Mouse (Mus musculus) heart, adult 18-20 months (tissue): ENCODE measurements around the gene Gm11733. TPM values are rescaled to one million over a fixed set of nuclear protein-coding genes. Genes with fewer than 3 reads are reported as not detected.
"Not testable (repeated sequence)": the region's sequence is repeated elsewhere in the genome, so short reads cannot be mapped to it uniquely, and the experiment has no call there.

Source experiments
- DNase-seq, 2 experiments: peaks; one replicate each; pipeline ENCODE4 v3.0.0; 2021 to 2022; ENCODE audit warnings: mixed read lengths in 1 of 2
- long read RNA-seq, 2 experiments: library from polyadenylated mRNA; stranded (forward); transcript quantifications; one replicate each; pipeline ENCODE4 v2.0.0; 2021
- total RNA-seq, 2 experiments: library from RNA; stranded (reverse); gene quantifications; 2 replicates each; pipeline ENCODE4 v1.2.3; 2021

Gene Gm11733
- total RNA-seq, result not detected
- long read RNA-seq, experiment 1, partial matches to known transcripts, result 1 of 1 reads
- long read RNA-seq, experiment 1, other reads (novel, unspliced or antisense), result 0 of 1 reads
- long read RNA-seq, experiment 2, result 0 reads

DNA sequence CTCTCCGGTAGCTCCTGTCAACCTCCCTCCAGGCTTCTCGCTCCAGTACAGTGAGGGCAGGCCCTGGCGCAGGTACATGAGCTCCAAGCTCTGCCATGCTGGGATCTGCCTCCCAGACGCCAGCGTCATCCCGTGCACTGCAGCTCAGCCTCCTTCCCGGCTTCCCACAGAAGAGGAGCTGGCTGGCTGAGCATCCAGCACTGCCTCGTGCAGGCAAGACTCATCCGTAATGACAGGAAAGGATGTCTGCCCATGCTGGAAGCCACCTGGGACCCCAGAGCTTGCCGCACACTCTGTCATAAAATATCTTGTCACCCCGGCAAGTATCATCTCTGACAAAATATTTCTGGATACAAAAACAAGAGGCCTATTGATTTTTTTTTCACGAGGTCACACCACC is at the start of gene Gm11733:
Gene Gm11733, plus strand, starts transcription at position 171 of the 400 bp plus-strand sequence.
- DNase-seq, result no peak

DNA sequence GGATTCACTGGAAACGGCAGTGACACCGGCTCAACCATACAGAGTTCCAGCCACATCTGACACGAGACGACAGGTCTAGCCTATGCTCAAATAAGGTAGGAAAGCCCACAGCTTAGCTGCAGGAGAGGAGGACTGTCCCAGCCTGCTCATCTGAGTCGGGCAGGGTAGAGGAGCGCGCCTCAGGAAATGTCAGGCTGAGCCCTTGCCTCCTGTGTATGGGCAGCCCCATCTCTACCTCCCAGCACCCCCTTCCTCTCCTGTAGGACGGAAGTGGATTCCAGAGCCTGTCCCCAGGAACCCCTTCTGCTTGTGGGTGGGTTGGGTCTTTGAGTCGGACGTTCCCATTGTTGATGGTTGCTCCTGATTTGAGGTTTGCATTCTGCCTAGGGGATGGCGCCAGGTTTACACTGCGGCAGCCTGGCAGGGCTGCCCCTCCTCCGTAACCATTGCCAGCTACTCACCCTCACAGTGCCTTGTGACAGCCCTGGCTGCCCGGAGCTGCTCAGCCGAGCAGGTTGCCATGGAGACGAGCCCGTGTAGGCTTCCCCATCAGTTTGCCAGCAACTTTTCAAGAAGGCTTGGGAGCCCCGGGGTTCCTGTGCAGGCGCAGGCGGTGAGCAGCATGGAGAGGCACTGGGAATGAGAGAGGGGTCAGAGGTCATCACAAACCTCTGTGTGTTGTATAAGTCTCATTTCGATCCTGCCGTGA is 47.6 kb upstream of the Gm11733 start:
- DNase-seq, result no peak

DNA sequence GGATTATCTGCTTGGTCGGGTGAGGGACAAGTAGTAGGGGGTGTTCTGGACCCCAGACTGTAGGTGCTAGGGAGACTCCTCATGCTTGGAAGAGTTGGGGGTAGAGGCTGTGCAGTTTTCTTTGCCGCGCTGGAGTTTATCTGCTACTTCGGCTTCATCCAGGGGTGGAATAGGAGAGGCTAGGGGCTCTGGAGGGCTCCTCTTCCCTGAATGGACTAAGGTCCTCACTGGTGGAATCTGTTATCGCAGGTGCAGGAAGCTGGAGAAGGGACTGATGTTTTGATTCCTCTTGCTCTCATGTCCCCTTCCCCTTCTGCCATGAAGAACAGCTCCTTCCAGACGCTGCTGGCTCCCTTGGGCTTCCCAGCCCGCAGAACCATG is 47.1 kb upstream of the Gm11733 start:
- DNase-seq, result no peak

DNA sequence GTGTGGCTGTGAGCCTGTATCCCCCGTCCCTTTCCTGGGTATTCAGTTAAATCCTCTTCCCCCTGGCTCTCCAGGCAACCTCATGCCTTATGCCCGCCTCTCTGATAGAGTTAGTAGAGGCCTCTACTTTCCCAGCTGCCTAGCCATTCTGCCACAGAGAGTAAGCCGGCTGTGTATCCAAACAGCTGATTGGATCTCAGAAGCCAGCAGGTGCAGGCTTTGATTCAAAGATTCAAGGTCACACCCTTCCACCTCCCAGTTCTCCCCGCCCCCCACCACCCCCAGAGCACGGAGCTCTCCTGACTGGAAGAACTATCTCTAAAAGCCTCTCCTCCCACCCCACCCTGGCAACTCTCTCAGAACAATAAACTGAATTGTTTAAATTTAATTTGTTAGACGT is 45.8 kb upstream of the Gm11733 start:
- no peak for DNase-seq

DNA sequence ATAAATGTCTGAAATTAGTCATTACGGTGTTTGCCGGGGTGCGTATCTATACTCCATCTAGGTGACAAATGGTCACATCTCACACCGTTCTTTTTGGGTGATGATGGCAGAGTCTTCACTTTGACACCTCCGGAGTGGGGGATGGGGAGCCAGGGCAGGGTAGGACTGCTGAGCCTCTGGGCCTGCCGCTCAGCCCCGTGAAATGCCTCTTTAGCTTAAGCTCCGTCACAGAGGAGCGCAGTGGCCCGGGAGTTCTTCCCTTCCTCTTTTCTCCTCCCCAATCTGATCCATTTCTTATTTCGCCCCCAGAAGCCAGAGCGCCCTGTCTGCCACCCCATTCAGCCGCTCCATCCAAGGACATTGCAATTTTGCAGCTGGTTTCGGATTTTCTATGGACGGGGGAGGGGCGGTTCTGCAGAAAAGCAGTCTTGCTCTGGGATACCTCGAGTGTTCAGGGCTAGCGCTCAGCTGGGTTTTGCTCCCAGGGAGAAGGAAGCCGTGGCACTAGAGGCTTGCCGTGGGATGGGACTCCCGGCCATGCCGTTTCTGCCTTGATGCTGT is 43.2 kb upstream of the Gm11733 start:
- no peak for DNase-seq

DNA sequence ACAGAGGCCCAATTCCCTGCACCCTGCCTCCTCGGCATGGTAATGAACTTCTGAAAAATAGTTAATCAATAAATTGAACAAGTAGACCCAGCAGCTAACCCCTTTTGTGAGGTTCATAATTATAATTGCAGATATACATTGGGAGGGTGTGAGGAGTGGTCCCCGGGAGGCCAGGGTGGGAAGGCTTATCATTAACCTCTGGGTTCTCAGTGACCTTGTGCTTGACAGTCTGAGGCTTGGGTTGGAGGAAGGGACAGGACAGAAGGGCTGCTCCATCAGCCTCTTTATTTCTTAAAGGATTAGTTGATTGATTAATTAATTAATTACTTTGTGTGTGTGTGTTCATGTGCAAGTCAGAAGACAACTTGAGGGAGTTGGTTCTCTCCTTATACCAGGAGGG is 40.1 kb upstream of the Gm11733 start:
- no peak for DNase-seq

DNA sequence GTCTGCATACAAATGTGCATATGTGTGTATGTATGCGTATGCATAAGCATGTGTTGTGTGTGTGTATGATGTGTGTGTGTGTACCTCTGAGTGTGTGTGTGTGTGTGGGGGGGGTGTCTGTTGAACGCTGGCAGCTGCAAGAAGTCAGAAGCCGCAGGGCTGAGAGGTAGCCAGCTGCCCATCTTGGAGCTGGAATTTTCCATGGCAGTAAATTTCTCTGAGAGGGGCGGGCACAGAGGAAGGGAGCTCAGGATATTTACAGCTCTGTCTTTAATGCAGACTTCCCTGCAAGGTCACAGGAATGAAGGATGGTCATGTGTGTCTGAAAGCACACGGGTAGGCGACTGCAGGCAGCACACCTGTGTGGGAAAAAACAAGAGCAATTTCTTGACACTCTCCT is 38.5 kb upstream of the Gm11733 start:
- DNase-seq, result no peak

DNA sequence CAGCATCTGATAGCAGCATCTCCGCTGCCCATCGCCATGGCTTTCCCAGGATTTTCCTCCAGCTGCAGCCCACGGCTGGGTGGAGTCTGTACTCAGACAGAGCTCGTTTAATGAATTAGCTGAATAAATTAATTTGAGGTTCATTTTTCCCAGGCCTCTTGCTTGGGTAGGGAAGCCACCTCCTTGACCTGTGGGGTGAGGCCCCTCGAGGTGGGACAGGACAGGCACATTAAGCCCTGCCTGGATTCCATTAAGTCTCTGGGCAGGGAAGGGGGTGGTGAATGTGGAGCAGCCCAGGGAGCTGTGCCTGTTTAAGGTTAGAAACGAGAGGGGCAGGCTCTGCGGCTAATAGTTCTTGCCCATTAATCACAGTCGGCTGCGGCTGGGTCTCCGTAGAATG is 30.1 kb upstream of the Gm11733 start:
- DNase-seq, result no peak

DNA sequence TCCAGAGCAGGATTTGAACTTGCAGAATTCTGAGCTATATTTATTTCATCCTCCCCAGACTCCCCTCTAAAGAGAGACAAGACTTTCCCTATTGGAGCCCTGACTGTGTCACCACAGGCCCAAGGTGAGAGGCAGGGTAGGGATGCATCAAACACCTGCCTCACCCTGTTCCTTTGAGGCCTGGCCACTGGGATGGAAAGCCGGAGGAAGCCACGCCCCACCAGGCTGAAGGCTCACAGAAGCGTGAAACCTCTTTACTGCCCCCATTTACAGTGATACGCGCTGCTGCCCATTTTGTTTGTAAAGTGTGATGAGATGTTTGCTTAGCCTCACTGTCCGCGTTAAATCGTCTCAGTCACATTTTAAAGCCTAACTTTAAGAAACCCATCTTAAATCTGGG is 25.0 kb upstream of the Gm11733 start:
- DNase-seq, result no peak

DNA sequence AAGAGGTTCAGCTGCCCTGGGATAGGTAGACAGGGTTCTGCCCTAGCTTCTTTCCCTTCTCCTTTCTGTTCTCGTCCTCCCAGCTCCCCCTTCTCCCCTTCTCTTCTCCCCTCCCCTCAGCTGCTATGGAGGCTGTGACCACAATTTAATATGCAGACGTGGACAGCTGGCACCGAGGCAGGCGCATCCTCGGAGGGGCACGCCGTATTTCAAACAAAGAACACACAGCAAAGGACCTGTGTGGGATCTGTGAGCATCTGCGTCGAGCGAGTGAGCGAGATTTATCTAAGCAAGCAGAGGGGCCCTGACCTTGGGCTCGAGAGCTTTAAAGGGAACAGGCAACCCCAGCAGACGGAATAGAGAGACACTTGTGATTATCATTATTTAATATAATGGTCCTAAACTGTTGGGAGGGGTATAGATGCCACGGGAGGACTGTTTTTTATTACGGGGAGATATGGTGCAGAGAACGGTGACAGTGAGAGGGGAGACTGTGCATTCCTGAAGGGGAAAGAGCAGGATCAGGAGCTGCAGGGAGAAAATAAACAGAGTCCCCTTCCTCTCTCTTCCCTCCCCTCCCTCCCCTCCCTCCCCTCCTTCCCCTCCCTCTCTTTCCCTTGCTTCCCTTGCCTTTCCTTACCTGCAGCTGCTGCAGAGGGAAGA is 21.8 kb upstream of the Gm11733 start:
- no peak for DNase-seq

DNA sequence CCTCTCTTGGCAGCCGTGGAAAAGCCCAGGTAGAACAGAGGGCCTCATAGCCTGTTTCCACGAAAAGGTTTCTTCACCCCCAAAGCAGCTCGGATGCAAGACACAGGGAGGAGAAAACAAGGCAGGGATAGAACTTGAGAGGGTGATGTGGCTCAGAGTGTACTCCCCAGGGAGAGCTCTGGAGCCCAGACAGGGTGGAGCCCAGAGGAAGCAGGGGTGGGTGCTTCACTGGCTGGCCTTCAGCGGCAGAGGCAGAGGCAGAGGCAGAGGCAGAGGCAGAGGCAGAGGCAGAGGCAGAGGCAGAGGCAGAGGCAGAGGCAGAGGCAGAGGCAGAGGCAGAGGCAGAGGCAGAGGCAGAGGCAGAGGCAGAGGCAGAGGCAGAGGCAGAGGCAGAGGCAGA is 20.8 kb upstream of the Gm11733 start:
- DNase-seq, result not testable (repeated sequence)

DNA sequence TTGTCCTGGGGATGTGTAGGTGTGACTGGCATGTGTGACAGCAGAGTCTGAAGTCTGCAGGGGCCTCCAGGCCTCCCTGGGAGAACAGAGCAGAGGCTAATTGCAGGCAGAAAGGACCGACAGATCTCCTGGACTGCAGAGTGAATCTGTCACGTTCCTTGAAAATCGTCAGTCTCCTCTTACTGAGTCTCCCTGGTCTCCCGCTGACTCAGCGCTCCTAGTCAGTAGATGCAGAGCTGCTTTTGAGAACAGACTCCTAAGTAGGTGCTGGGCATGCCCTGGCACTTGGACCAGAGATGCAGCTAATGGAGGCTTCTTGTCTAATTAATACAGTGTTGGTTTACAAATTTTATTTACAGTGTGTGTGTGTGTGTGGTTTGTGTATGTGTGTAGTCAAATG is 17.9 kb upstream of the Gm11733 start:
- DNase-seq, result no peak

DNA sequence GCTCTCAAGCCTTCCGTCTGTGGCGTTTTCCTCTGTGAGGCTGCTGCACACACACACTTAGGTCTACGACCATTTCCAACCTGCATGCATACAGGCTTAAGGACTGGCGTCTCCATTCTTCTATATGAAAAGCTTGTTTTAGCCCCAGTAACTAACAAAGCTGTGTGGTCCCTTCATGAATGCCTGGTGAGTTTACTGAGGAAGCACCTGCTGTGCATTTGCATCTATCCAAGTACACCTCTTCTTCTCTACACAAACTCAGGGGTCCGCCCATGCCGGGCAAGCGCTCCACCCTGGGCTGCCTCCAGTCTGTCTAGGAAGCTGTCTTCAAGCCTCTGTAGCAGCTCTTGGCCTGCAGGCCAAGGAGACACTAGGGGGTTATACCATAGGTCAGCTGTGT is 17.3 kb upstream of the Gm11733 start:
- DNase-seq, result no peak

DNA sequence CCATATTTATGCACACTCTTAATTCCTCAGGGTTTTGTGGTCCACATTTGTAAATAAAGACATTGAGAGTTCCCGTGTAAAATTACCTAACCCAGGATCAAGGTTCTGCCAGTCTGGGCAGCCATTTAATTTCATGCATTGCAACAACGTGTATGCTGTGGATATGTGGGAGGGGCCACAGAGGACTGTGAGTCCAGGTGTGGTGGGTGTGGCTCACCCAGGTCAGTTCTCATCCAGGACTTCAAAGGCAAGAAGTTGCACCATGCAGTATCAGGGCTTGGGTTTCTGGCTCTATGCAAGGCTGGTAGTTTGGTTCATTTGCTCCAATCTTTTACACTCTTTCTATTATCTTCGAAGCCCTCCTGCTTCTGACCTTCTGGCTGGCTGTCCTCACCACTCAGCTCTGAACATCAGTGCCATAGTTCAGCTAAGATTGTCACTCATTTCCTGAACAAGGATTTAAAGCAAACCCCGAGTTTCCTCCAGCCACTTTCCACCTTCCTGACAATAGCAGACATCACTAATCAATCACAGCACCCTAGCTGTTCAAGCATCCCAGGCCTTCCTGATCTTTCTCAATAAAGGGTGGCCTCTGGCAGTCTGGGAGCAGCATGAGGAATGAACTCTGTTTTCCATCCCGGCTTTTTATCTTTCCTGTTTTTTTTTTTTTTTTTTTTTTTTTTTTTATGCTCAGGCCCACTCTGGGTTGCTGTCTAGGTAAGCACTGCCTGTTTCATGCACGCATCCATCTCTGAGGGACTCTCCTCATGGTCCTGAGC is 15.4 kb upstream of the Gm11733 start:
- no peak for DNase-seq

DNA sequence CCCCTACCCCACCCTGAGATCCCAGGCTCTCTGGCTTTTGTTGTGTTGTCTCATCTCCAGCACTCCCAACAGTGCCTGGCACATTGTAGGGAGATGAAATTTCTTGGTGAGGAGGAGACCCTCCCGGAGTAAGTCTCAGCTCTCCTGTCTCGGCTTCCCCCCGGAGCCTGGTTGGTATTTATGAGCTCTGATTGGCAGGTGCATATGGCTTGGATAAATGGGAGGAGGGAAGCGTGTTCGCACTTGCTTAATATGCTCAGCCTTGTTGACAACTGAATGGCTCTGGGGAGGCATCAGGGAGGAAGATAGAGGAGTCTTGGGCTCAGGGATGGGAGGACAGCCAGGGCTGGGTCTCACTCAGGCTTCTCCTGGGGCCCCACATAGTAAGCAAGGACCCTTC is 14.4 kb upstream of the Gm11733 start:
- DNase-seq, result no peak

DNA sequence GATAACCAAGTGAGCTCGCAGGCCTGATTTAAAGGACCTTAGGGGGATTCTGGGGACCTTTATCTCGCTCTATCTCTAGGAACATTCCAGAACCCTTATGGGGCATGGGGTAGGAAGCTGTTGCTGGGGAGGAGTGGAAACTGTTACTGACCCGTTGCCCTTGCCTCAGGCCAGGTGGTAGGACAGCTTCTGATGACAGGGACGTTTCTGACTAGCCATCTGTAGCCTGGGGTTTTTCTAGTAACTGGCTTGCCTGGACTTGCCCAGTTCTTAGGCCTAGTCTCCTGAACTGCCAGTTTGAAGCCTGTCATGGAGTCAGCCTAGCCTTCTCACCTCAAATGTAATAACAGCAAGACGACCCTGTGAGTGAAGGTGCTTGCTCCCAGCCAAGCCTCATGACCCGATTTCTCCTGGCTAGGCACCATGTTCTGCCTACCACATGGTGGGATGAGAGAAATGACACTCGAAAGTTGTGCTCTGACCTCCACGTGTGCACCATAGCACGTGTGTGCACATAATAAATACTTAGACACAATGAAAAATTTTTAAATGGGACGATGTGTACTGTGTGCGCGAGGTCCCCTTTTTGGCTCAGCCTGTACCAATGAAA is 13.5 kb upstream of the Gm11733 start:
- no peak for DNase-seq

DNA sequence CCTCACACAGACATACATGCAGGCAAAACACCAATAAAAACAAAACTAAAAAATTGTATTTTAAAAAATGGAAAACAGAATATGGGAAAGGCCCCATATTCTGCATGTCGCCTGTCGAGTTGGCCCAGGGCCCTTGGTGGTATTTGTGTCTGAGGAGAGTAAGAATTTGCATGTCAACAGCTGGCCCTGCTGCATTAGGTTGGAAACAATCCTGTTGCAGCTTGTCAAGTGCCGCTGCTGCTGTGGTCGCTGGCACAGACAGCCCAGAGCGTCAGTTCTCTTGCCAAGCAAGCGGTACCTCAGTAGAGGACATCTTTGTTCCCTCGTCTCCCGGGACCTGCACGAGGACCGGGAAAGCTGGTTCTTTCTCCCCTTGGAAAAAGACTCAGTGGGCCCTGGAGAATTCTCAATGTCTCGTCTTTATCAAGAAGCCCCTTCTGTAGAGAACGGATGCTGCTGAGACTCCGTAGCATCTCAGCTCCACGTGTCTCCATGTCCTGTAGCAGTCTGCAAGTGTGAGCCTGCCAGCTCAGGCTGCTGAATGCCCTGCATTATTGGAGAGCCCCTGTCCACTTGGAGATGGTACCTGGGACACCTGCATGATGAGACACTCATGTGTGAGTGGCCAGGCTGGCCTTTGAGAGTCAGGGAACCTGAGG is 12.4 kb upstream of the Gm11733 start:
- no peak for DNase-seq

DNA sequence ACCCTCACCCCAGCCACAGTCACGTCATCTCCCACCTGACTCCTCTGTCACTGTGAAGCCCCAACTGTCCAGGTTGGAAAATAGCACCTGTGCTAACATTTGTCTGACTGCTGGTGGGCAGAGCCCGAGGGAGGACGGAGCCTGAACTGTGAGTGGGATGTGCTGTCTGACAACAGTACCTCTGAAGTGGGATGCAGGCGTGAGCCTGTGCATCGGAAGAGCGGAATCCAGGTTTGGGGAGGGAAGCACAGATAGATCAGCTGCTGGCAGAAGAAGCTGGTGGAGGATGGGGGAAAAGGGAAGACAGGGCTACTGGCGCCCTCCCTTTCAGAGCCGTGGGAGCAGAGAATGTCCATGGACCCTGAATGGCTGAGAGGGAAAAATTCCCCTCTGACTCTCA is 11.3 kb upstream of the Gm11733 start:
- no peak for DNase-seq

DNA sequence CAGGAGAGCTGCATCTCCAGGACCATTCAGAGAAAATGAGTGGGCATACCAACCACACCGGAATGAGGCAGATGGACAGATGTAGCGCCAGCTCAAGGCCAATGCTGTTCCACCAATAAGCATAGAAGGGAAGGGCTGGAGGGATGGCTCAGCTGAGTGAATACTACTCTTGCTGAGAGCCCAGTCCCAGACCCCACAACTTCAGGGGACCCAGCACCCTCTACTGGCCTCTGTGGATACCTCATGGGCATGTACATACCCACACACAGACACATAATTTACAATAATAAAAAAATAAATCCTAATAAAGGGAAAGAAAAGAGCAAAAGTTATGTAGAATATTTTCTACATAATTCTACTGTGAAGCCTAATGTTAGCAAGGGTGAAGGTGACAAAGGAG is 9.0 kb upstream of the Gm11733 start:
- no peak for DNase-seq

DNA sequence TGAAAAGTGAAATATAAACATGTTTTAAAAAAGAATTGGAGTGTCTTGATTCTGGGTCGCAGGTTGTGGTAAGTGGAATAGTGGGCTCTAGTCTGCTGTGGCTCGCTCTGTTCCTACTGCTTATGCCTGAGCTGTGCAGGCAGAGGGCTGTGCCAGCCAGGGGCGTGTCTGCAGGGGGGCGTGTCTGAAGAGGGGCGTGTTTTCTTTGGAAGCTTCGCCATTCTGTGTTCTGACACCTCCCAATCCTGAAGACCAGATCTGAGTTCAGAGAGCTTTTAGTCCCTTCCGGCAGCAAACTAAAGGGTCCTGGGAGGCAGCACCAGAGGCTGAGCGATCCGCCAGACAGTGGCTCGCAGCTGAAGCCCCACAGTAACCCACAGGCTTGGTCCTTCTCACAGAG is 8.5 kb upstream of the Gm11733 start:
- DNase-seq, result peak; percentile 38 to 42

DNA sequence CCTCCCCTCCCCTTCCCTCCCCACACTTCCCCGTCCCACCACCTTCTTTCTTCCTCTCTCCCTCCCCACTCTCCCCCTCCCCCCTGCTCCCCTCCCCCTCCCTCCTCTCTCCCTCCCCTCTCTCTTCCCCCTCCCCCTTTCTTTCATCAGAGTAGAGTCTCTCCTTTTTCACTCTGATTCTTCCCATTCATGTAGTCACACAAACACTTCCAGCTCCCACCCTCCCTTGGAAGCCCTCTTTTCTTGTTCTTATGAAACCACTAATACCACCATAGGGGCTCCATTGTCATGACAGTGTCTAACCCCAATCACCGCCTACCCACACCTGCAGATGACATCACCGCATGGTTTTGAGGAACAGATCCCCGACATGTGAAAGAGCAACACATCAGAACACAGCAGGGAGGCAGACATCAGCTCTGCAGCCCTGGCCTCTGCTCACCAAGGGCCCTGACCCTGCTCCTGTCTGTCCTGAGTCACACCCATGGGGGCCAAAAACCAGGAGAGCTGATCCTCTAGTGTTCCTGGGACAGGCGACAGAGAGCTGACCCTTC is 7.5 kb upstream of the Gm11733 start:
- DNase-seq, result no peak
